Mouse (Mus musculus): Measurements from ENCODE around the gene Gm45717. TPM values are rescaled to one million over a fixed set of nuclear protein-coding genes. Genes with fewer than 3 reads are reported as not detected.

Gm45717 gene
- polyA plus RNA-seq, 1 experiment = not detected

DNA sequence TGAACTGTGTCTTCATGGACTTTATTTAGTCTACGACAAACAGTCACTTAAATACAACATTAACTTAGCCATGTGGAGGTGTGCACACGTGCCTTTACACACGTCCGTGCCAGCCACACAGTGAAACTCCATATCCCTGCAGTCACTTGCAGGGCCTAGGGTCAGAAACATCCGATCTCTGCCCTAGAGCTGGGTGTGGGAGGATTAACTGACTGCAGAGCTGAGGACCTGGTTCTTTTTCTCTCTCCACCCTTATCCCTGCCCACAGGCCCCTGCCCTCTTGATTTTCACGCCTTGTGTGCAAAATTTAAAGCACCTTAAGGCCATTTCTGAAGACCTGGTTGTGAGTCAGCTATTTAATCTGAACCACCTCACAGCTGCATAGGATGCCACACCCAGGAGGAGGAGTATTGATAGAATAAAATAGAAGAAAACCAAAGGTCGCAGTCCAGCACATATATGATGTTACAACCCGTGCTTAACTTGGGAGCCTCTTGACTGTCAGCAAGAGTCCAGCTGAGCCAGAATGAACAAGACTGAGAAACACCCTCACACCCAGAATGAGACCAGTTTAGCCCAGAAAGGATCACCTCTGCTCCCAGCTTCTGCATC is 35.2 kb downstream of the Gm45717 start, which contains the start of gene Nlrp6:
Gene Nlrp6 (plus strand): TSS at position 485 of the 612 bp plus-strand sequence.
- TF ChIP-seq POLR2A (IDR thresholded peaks at IDR 0.05; ENCODE audit: insufficient read depth, low read depth, low read length) (no peak), CTCF (IDR thresholded peaks at IDR 0.05; ENCODE audit: insufficient read depth, low read depth, low read length) (no peak)
- H3K4me1 ChIP-seq (ENCODE audit: control insufficient read depth, insufficient read depth, low read length) = peaks cover 19% of the 10 kb centered on the region
- no peak within 1 kb of the TSS for H3K27ac ChIP-seq (ENCODE audit: insufficient read depth, low read depth, low read length)
- no peak within 1 kb of the TSS for H3K4me3 ChIP-seq (ENCODE audit: insufficient read depth, low read depth, low read length)
- WGBS = 88% methylated on average over 8 of the region's 8 CpGs

- TF ChIP-seq POLR2A (IDR thresholded peaks at IDR 0.05; ENCODE audit: insufficient read depth, low read depth, low read length) = no peak
- no peak for TF ChIP-seq CTCF (IDR thresholded peaks at IDR 0.05; ENCODE audit: insufficient read depth, low read depth, low read length)
- WGBS = 82% methylated on average over 4 of the region's 4 CpGs
- Histone ChIP-seq H3K4me1 (ENCODE audit: control insufficient read depth, insufficient read depth, low read length) (peaks cover 19% of the 10 kb centered on the region), H3K27ac (ENCODE audit: insufficient read depth, low read depth, low read length) (no peak overlapping the region), H3K4me3 (ENCODE audit: insufficient read depth, low read depth, low read length) (no peak overlapping the region)
These were observed 35.8 kb downstream of the Gm45717 start for GRCm38 (mm10) chr7:140919911-140920310.

GRCm38 (mm10) chr7:140914031-140914690 is 41.6 kb downstream of the Gm45717 start:
- 90% methylated on average over 8 of the region's 8 CpGs for WGBS
- Histone ChIP-seq H3K4me1 (ENCODE audit: control insufficient read depth, insufficient read depth, low read length) (peaks cover 4% of the 10 kb centered on the region; the same call in 1 of the 2 replicates), H3K4me3 (ENCODE audit: insufficient read depth, low read depth, low read length) (no peak overlapping the region), H3K27ac (ENCODE audit: insufficient read depth, low read depth, low read length) (no peak overlapping the region)
- no peak for TF ChIP-seq POLR2A (IDR thresholded peaks at IDR 0.05; ENCODE audit: insufficient read depth, low read depth, low read length)
- TF ChIP-seq CTCF (IDR thresholded peaks at IDR 0.05; ENCODE audit: insufficient read depth, low read depth, low read length) = no peak

- WGBS = 79% methylated on average over 5 of the region's 5 CpGs
These were observed 42.8 kb downstream of the Gm45717 start for GRCm38 (mm10) chr7:140912846-140913482.

GRCm38 (mm10) chr7:140912293-140912692 is 43.4 kb downstream of the Gm45717 start:
- 41% methylated on average over 3 of the region's 3 CpGs for WGBS
- Histone ChIP-seq H3K4me3 (ENCODE audit: insufficient read depth, low read depth, low read length) (no peak overlapping the region), H3K27ac (ENCODE audit: insufficient read depth, low read depth, low read length) (no peak overlapping the region), H3K4me1 (ENCODE audit: control insufficient read depth, insufficient read depth, low read length) (peaks cover 8% of the 10 kb centered on the region)
- no peak for TF ChIP-seq CTCF (IDR thresholded peaks at IDR 0.05; ENCODE audit: insufficient read depth, low read depth, low read length)
- TF ChIP-seq POLR2A (IDR thresholded peaks at IDR 0.05; ENCODE audit: insufficient read depth, low read depth, low read length) = no peak

More at GRCm38 (mm10) chr7:140912846-140913482, 42.8 kb downstream of the Gm45717 start:
- Histone ChIP-seq H3K4me3 (ENCODE audit: insufficient read depth, low read depth, low read length) (no peak overlapping the region), H3K4me1 (ENCODE audit: control insufficient read depth, insufficient read depth, low read length) (peaks cover 8% of the 10 kb centered on the region), H3K27ac (ENCODE audit: insufficient read depth, low read depth, low read length) (no peak overlapping the region)
- TF ChIP-seq CTCF (IDR thresholded peaks at IDR 0.05; ENCODE audit: insufficient read depth, low read depth, low read length) = no peak
- no peak for TF ChIP-seq POLR2A (IDR thresholded peaks at IDR 0.05; ENCODE audit: insufficient read depth, low read depth, low read length)

DNA sequence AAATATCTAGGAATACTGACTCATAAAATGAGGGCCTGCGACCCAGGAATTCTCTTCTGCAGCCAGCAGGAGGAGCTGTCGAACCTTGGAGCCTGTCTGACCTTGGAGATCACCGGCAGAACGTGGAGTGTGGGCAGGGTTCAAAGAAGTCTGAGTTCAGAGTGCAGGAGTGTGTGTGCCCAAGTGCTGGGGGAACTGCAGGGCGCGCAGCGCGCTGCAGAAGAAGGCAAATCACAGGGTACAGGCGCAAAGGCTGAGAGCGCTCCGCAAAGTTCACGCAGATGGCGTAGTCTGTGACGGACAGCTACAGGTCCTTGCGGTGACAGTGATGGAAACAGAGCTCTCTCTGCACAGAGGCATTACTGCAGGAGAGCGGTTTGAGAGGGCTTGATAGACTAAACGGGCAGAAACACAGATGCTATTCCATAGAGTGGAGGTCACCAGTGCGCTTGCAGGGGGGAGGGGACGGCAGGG is 47.1 kb downstream of the Gm45717 start:
- no peak overlapping the region for H3K27ac ChIP-seq (ENCODE audit: insufficient read depth, low read depth, low read length)
- TF ChIP-seq POLR2A (IDR thresholded peaks at IDR 0.05; ENCODE audit: insufficient read depth, low read depth, low read length) (no peak), CTCF (IDR thresholded peaks at IDR 0.05; ENCODE audit: insufficient read depth, low read depth, low read length) (peak; percentile 76)
- peak overlapping the region; percentile 48 for H3K4me3 ChIP-seq (ENCODE audit: insufficient read depth, low read depth, low read length)
- WGBS = 1% methylated on average over 19 of the region's 19 CpGs
- peaks cover 8% of the 10 kb centered on the region for H3K4me1 ChIP-seq (ENCODE audit: control insufficient read depth, insufficient read depth, low read length)

- 55% methylated on average over 7 of the region's 7 CpGs for WGBS
- Histone ChIP-seq H3K27ac (ENCODE audit: insufficient read depth, low read depth, low read length) (no peak overlapping the region), H3K4me1 (ENCODE audit: control insufficient read depth, insufficient read depth, low read length) (peaks cover 10% of the 10 kb centered on the region), H3K4me3 (ENCODE audit: insufficient read depth, low read depth, low read length) (no peak overlapping the region)
- TF ChIP-seq CTCF (IDR thresholded peaks at IDR 0.05; ENCODE audit: insufficient read depth, low read depth, low read length) = no peak
- no peak for TF ChIP-seq POLR2A (IDR thresholded peaks at IDR 0.05; ENCODE audit: insufficient read depth, low read depth, low read length)
These were observed 47.6 kb downstream of the Gm45717 start for GRCm38 (mm10) chr7:140908181-140908580.

DNA sequence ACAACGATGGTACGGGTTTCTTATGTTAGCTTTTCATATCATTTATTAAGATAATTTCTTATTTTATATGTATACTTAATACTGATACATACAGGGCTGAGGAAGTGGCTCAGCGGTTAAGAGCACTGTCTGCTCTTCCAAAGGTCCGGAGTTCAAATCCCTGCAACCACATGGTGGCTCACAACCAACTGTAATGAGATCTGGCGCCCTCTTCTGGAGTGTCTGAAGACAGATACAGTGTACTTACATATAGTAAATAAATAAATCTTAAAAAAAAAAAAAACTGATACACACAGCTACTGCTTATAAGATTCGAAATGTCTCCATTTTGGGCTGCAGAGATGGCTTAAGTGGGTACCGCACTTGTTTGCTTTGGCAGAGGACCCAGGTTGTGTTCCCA is 48.0 kb downstream of the Gm45717 start:
- TF ChIP-seq CTCF (IDR thresholded peaks at IDR 0.05; ENCODE audit: insufficient read depth, low read depth, low read length) (no peak), POLR2A (IDR thresholded peaks at IDR 0.05; ENCODE audit: insufficient read depth, low read depth, low read length) (no peak)
- WGBS = 88% methylated on average over 7 of the region's 7 CpGs
- Histone ChIP-seq H3K4me3 (ENCODE audit: insufficient read depth, low read depth, low read length) (no peak overlapping the region), H3K4me1 (ENCODE audit: control insufficient read depth, insufficient read depth, low read length) (peaks cover 10% of the 10 kb centered on the region), H3K27ac (ENCODE audit: insufficient read depth, low read depth, low read length) (no peak overlapping the region)

DNA sequence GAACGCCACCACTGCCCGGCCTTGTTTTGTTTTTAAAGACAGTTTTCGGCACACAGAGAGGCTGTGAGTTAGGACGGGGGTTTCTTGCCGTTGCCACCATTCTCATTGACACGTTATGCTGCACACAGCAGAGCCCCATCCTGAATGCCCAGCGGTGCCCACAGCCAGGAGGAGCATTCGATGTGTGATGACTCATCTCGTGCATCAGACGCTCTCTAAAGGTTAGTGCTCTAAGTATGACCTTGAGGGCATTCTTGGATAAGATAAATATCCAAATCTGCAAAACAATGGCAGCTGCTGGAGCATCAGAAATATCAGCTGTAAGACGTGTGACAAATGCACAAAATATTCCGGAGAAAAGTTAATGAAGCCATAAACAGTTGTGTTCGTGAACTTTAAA is 48.6 kb downstream of the Gm45717 start:
- 83% methylated on average over 13 of the region's 13 CpGs for WGBS
- H3K4me1 ChIP-seq (ENCODE audit: control insufficient read depth, insufficient read depth, low read length) = peaks cover 6% of the 10 kb centered on the region
- no peak overlapping the region for H3K27ac ChIP-seq (ENCODE audit: insufficient read depth, low read depth, low read length)
- H3K4me3 ChIP-seq (ENCODE audit: insufficient read depth, low read depth, low read length) = no peak overlapping the region
- TF ChIP-seq POLR2A (IDR thresholded peaks at IDR 0.05; ENCODE audit: insufficient read depth, low read depth, low read length) = no peak
- no peak for TF ChIP-seq CTCF (IDR thresholded peaks at IDR 0.05; ENCODE audit: insufficient read depth, low read depth, low read length)

Data from olfactory bulb, adult 2 months (tissue).